Mouse (Mus musculus) embryonic facial prominence, embryonic 10.5 days (tissue): ENCODE results near the gene Kif16b. TPM values are rescaled to one million over a fixed set of nuclear protein-coding genes. Genes with fewer than 3 reads are reported as not detected.

Source experiments
- DNase-seq: peaks from one replicate; pipeline ENCODE4 v3.0.0-alpha.2; 2017; ENCODE audit warnings: low spot score
- H3K27ac ChIP-seq: fragments of 300-500 bp; sonication (generic); replicated peaks from 2 replicates; pipeline ENCODE4 v1.5.1; 2016; ENCODE audit warnings: mild to moderate bottlenecking
- H3K27me3 ChIP-seq: fragments of 300-500 bp; sonication (generic); replicated peaks from 2 replicates; pipeline ENCODE4 v1.6.1; 2016; ENCODE audit warnings: low read depth, mild to moderate bottlenecking; ENCODE audit not compliant: poor library complexity, severe bottlenecking
- H3K36me3 ChIP-seq: fragments of 300-500 bp; sonication (generic); replicated peaks from 2 replicates; pipeline ENCODE4 v1.6.1; 2016; ENCODE audit warnings: mild to moderate bottlenecking, moderate library complexity
- H3K4me1 ChIP-seq: fragments of 300-500 bp; sonication (generic); 2 replicates; pipeline ENCODE4 v1.6.1; 2016
- H3K4me3 ChIP-seq: fragments of 300-500 bp; sonication (generic); 2 replicates; pipeline ENCODE4 v1.5.1; 2016; ENCODE audit warnings: mild to moderate bottlenecking, moderate library complexity
- H3K9me3 ChIP-seq: fragments of 300-500 bp; sonication (generic); 2 replicates; pipeline ENCODE4 v1.6.1; 2016; ENCODE audit warnings: mild to moderate bottlenecking
- WGBS: fragments of 180-500 bp; shearing (Covaris S2); methylation state at CpG from one replicate; pipeline ENCODE4 v1.1.7; 2016; 5-methylcytosine and 5-hydroxymethylcytosine counted together
- polyA plus RNA-seq: library from polyadenylated mRNA; unstranded; fragments of >200 nt; fragmentation: Nextera tagmentation; extraction: Ambion mirVana; gene quantifications from 2 replicates; pipeline ENCODE4 v1.2.1, GENCODE M21; 2016

The Kif16b gene
- polyA plus RNA-seq: 8.9 and 9.6 TPM in 2 replicates

DNA sequence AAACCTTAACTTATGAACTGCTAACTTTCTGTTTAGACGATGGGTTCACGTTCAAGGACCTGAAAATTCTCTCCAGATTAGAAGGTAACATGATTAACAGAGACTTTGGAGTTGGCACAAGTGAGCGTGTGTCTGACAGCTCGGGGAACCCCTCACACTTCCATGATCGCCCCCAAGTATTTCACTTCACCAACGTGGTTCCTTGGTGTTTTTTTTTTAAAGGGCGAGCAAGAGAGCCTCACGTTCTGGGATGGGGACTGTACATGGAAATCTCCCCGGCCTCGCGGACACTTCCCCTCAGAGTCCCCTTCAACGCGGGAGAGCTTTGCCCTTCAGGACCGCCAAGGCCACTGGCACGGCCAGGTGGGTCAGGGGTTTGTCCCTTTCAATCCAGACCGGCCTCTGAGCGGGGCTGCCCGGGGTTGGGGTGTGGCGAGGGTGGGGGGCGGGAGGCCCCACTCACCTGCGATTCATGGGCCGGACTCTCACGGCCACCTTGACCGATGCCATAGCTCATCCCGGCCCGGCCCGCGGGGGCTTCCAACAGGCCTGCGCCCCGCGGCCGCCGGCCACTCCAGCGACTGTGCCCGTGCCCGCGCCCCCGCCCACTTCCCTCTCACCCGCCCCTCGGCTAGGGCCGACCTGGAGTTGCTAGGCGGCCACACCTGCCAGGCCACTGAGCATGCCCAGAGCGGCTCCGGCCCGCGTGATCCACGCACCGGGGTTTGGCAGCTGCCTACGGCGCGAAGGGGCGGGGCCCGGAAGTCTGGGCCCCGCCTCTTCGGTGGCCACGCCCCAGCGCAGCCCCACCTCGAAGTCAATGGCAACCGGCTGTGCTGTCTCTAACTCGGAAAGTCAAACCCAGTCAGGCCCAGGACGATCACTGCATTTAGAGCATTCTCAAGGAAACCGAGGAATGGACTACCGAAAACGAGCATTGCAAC, at the start of gene Kif16b:
TSS of gene Kif16b (minus strand) at position 670 of the 944 bp plus-strand sequence.
- Histone ChIP-seq H3K27ac (peak within 1 kb of the TSS; percentile 88), H3K4me1 (peaks cover 21% of the 10 kb centered on the region), H3K36me3 (no peaks in the 10 kb centered on the region), H3K27me3 (no peaks in the 10 kb centered on the region; the same call in 1 of the 2 replicates), H3K4me3 (peak within 1 kb of the TSS; percentile 82), H3K9me3 (no peaks in the 10 kb centered on the region)
- whole genome bisulfite sequencing: 2% methylated on average over 64 of the region's 64 CpGs
- DNase-seq: peak; percentile 95

DNA sequence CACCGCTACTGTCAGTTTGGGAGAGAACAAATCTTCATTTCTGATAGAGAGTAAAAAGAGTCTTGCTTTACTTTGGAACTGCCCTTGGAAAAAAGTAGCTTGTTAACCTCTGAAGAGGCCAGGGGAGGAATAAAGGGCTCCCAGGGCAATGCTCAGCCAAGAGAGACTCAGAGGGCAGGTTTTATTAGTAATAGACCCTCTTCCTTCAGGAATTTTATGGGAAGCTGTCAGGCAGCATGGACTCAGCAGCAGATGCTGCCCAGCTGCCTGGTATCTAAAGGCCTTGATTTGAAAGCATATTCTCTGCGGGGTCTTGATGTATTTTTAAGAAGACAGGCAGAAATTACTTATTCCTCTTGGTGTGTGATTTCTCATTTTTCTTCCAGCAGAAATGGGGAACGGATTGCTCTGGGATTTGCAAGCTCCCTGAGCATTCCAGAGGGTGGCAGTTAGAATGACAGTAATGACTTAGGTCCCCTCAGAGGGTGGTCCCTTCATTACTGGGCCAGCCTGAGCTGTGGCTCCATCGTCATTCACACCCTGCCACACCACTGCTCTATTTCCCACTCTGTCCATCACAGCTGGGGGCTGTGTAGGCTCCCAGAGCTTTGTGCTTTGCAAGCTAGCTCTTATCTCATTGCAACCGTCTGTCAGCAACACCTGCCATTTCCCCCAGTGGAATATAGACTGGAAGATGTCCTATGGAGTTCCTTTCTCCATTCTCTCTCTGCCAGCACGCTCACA, 39.7 kb upstream of the Kif16b start:
- DNase-seq: no peak
- 74% methylated on average over 6 of the region's 6 CpGs for WGBS
- no peaks in the 10 kb centered on the region for H3K9me3 ChIP-seq

DNA sequence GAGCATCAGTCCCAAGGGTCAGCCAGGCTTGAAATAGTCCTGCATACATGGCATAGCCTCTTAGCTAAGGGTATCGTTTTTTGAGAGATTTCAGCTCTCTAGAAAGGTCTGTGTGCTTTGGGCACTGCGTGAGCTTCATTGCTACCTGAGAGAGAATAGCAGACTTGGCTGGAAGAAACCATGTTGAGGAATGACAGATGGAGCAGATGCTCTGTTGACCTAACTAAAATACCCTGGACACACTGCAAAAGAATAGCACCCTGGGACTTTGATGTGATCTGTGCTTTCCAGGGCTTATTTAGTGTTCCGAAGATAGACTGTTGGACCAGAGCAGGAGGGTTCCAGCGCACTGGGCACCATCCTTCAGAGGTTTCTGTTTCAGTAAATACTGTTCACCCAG, 29.1 kb upstream of the Kif16b start:
- Histone ChIP-seq H3K27ac (no peak overlapping the region), H3K27me3 (no peaks in the 10 kb centered on the region), H3K9me3 (no peaks in the 10 kb centered on the region), H3K36me3 (no peaks in the 10 kb centered on the region), H3K4me3 (no peak overlapping the region), H3K4me1 (no peaks in the 10 kb centered on the region)
- DNase-seq: no peak
- WGBS: 87% methylated on average over 4 of the region's 4 CpGs

More for the DNA sequence above, 39.7 kb upstream of the Kif16b start:
- no peak overlapping the region for H3K4me3 ChIP-seq
- H3K36me3 ChIP-seq: no peaks in the 10 kb centered on the region
- H3K27me3 ChIP-seq: no peaks in the 10 kb centered on the region
- no peak overlapping the region for H3K27ac ChIP-seq
- no peaks in the 10 kb centered on the region for H3K4me1 ChIP-seq

DNA sequence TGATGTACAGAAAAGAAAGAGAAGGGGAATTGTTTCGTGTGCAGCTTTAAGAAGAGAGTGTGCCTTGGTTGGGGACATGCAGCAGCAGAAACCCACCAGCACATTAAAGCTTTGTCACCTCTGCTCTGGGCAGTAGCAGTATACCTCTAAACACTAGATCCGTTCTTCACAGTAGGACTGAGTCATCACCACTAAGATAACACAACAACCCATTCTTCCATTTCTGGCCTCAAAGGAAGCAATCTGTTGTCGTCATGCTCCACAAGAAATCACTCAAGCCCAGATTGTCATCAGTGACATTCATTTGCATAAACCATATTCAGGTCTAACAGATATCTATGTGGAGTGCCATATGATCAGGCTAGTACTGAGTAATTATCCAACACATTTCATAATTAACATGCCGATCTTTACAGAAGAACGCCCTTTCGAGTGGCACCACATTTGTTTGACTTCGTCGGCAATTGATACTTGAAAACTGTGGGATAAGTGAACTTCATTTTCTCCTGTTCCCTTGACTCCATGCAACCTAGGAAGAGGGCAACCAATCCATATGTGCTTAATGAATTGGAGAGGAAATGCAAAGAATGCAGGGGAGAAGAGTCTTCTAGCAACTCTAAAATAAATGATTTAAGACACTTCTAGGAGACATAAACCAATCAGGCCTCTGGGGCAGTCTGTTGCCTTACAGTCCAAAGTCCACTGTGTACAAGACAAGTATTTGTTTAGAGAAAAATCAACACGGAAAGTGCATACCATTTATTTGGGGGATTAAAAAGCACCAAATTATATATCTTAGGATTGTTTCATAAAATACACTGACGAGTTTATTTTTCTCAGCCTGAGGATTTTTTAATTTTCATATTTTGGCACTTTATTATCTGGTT, 28.1 kb upstream of the Kif16b start:
- H3K36me3 ChIP-seq: no peaks in the 10 kb centered on the region
- no peaks in the 10 kb centered on the region for H3K9me3 ChIP-seq
- no peaks in the 10 kb centered on the region for H3K27me3 ChIP-seq
- H3K27ac ChIP-seq: no peak overlapping the region
- no peak for DNase-seq
- no peaks in the 10 kb centered on the region for H3K4me1 ChIP-seq
- no peak overlapping the region for H3K4me3 ChIP-seq
- 87% methylated on average over 10 of the region's 10 CpGs for WGBS

- no peak for DNase-seq
- Histone ChIP-seq H3K36me3 (no peaks in the 10 kb centered on the region), H3K4me1 (no peaks in the 10 kb centered on the region), H3K27me3 (no peaks in the 10 kb centered on the region), H3K27ac (no peak overlapping the region), H3K9me3 (no peaks in the 10 kb centered on the region), H3K4me3 (no peak overlapping the region)
- WGBS: 86% methylated on average over 3 of the region's 3 CpGs
Measured at GRCm38 (mm10) chr2:142910808-142911388, 9.6 kb upstream of the Kif16b start.

- 81% methylated on average over 3 of the region's 3 CpGs for WGBS
- H3K27me3 ChIP-seq: no peaks in the 10 kb centered on the region
- H3K36me3 ChIP-seq: no peaks in the 10 kb centered on the region
- no peak for DNase-seq
- no peak overlapping the region for H3K27ac ChIP-seq
- H3K4me1 ChIP-seq: no peaks in the 10 kb centered on the region
- H3K9me3 ChIP-seq: no peaks in the 10 kb centered on the region
- no peak overlapping the region for H3K4me3 ChIP-seq
Measured at GRCm38 (mm10) chr2:142909213-142909612, 7.9 kb upstream of the Kif16b start.

GRCm38 (mm10) chr2:142907056-142907455, 5.7 kb upstream of the Kif16b start:
- no peaks in the 10 kb centered on the region for H3K9me3 ChIP-seq
- H3K27me3 ChIP-seq: no peaks in the 10 kb centered on the region; the same call in 1 of the 2 replicates
- H3K4me3 ChIP-seq: no peak overlapping the region
- H3K27ac ChIP-seq: no peak overlapping the region
- peaks cover 16% of the 10 kb centered on the region for H3K4me1 ChIP-seq
- 89% methylated on average over 4 of the region's 4 CpGs for WGBS
- DNase-seq: no peak
- no peaks in the 10 kb centered on the region for H3K36me3 ChIP-seq

- no peaks in the 10 kb centered on the region; the same call in 1 of the 2 replicates for H3K27me3 ChIP-seq
- no peaks in the 10 kb centered on the region for H3K36me3 ChIP-seq
- WGBS: 11% methylated on average over 34 of the region's 34 CpGs
- peaks cover 21% of the 10 kb centered on the region for H3K4me1 ChIP-seq
- H3K4me3 ChIP-seq: peak overlapping the region; percentile 56
- DNase-seq: peak; percentile 93
- H3K9me3 ChIP-seq: no peaks in the 10 kb centered on the region
- H3K27ac ChIP-seq: peak overlapping the region; percentile 78
Measured at GRCm38 (mm10) chr2:142902905-142903895, 1.9 kb upstream of the Kif16b start.

DNA sequence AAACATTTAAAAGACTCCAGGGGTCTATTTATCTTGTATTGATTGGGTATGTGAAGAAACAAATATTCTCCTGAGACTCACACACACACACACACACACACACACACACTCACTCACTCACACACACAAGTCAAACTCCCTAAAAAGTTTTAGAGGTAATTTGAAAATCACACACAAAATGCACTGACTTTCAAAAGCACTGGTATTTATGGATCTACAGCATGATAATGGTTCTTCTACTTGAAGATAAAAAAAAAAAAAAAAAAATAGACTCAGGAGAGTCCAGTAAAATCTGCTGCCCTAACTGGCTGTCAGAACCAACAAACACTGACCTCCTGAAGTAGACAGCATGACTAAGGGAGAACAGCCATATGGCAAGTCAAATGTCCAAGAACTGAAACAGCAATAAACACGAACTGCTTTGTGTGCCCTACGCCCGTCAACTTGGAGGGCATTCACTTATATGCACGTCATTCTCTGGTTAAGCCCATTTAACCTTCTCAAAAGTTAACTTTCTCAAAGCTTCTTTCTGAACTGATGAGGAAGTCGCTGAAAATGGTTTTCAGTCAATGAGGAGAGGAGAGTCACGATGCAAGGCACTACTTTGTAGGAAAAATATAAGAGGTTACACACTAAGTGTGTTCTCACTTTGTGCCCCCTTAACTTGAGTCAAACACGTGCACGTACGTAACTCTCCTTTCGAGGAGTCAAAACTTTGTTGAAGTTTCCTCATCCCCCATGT, 1.0 kb downstream of the Kif16b start:
- WGBS: 61% methylated on average over 10 of the region's 10 CpGs
- Histone ChIP-seq H3K9me3 (no peaks in the 10 kb centered on the region), H3K4me3 (peak overlapping the region; percentile 82), H3K36me3 (no peaks in the 10 kb centered on the region), H3K27ac (peak overlapping the region; percentile 88; the same call in 1 of the 2 replicates), H3K27me3 (no peaks in the 10 kb centered on the region; the same call in 1 of the 2 replicates), H3K4me1 (peaks cover 21% of the 10 kb centered on the region)
- no peak for DNase-seq

DNA sequence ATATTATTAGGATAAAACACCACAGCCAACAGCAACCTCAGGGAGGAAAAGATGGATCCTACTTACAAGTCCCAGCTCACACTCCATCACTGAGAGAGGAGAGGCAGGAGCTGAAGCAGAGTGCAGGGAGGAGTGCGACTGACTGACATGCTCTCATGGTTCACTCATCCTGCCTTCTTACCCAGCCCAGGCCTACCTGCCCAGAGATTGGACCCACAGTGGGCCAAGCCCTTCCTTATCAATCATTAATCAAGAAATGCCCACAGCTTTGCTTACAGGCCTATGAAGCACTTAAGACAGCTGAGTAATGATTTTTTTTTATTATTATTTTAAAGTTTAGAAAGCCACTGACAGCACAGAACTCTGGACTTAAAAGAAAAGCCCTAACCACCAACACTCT, 7.6 kb downstream of the Kif16b start:
- WGBS: 74% methylated on average over 1 of the region's 1 CpGs

More for the DNA sequence above, 7.6 kb downstream of the Kif16b start:
- no peaks in the 10 kb centered on the region for H3K27me3 ChIP-seq
- H3K4me1 ChIP-seq: peaks cover 11% of the 10 kb centered on the region
- no peaks in the 10 kb centered on the region for H3K9me3 ChIP-seq
- DNase-seq: no peak
- H3K27ac ChIP-seq: no peak overlapping the region
- no peaks in the 10 kb centered on the region for H3K36me3 ChIP-seq
- H3K4me3 ChIP-seq: no peak overlapping the region
